Mouse (Mus musculus): Measurements from ENCODE around the gene Ap1g1. TPM values are rescaled to one million over a fixed set of nuclear protein-coding genes. Genes with fewer than 3 reads are reported as not detected.
"Not testable (repeated sequence)": the region's sequence is repeated elsewhere in the genome, so short reads cannot be mapped to it uniquely, and the experiment has no call there.

Ap1g1 gene
- polyA plus RNA-seq, 1 experiment from 2014 or later = 34.9 TPM

- DNase-seq (ENCODE audit: low spot score) (no peak), ATAC-seq (ENCODE audit: insufficient number of reproducible peaks, low FRiP score, low TSS enrichment, low read depth) (no peak)
- 0 out of 2 replicates have a peak, but pooled peaks cover 3% of the 10 kb centered on the region for H3K4me1 ChIP-seq (ENCODE audit: control insufficient read depth, insufficient read depth, low read length)
- H3K36me3 ChIP-seq (ENCODE audit: control insufficient read depth, insufficient read depth, low read length) = peaks cover 5% of the 10 kb centered on the region
- no peaks in the 10 kb centered on the region for H3K27me3 ChIP-seq (ENCODE audit: control insufficient read depth, insufficient read depth, low read length)
- no peak overlapping the region for H3K27ac ChIP-seq (replicated peaks; ENCODE audit: low read depth, low read length)
- H3K4me2 ChIP-seq (ENCODE audit: low read depth, severe bottlenecking) = no peak overlapping the region
- WGBS = 79% methylated on average over 2 of the region's 2 CpGs
- no peak overlapping the region for H3K9ac ChIP-seq (ENCODE audit: low read length)
- H3K9me3 ChIP-seq (ENCODE audit: control insufficient read depth, low read length) = no peaks in the 10 kb centered on the region
- no peak overlapping the region for H3K4me3 ChIP-seq (ENCODE audit: low read depth, low read length)
Observed at GRCm38 (mm10) chr8:109863398-109863797, 85.0 kb downstream of the Ap1g1 start.

GRCm38 (mm10) chr8:109864798-109865197 lies 86.4 kb downstream of the Ap1g1 start:
- ATAC-seq (ENCODE audit: insufficient number of reproducible peaks, low FRiP score, low TSS enrichment, low read depth) = no peak
- H3K27ac ChIP-seq (replicated peaks; ENCODE audit: low read depth, low read length) = no peak overlapping the region
- no peak overlapping the region for H3K4me2 ChIP-seq (ENCODE audit: low read depth, severe bottlenecking)
- no peak for DNase-seq (ENCODE audit: low spot score)
- no peak overlapping the region for H3K4me3 ChIP-seq (ENCODE audit: low read depth, low read length)
- H3K36me3 ChIP-seq (ENCODE audit: control insufficient read depth, insufficient read depth, low read length) = peaks cover 5% of the 10 kb centered on the region
- H3K9me3 ChIP-seq (ENCODE audit: control insufficient read depth, low read length) = no peaks in the 10 kb centered on the region
- 0 out of 2 replicates have a peak, but pooled peaks cover 3% of the 10 kb centered on the region for H3K4me1 ChIP-seq (ENCODE audit: control insufficient read depth, insufficient read depth, low read length)
- no peaks in the 10 kb centered on the region for H3K27me3 ChIP-seq (ENCODE audit: control insufficient read depth, insufficient read depth, low read length)
- WGBS = 94% methylated on average over 2 of the region's 2 CpGs
- no peak overlapping the region for H3K9ac ChIP-seq (ENCODE audit: low read length)

GRCm38 (mm10) chr8:109865536-109865935 lies 87.2 kb downstream of the Ap1g1 start:
- Histone ChIP-seq H3K4me1 (ENCODE audit: control insufficient read depth, insufficient read depth, low read length) (0 out of 2 replicates have a peak, but pooled peaks cover 3% of the 10 kb centered on the region), H3K9me3 (ENCODE audit: control insufficient read depth, low read length) (no peaks in the 10 kb centered on the region), H3K36me3 (ENCODE audit: control insufficient read depth, insufficient read depth, low read length) (no peaks in the 10 kb centered on the region; the same call in 1 of the 2 replicates), H3K4me3 (ENCODE audit: low read depth, low read length) (no peak overlapping the region), H3K27ac (replicated peaks; ENCODE audit: low read depth, low read length) (no peak overlapping the region), H3K9ac (ENCODE audit: low read length) (no peak overlapping the region), H3K4me2 (ENCODE audit: low read depth, severe bottlenecking) (no peak overlapping the region), H3K27me3 (ENCODE audit: control insufficient read depth, insufficient read depth, low read length) (no peaks in the 10 kb centered on the region)
- WGBS = 90% methylated on average over 4 of the region's 4 CpGs
- ATAC-seq (ENCODE audit: insufficient number of reproducible peaks, low FRiP score, low TSS enrichment, low read depth) (no peak), DNase-seq (ENCODE audit: low spot score) (no peak)

- ATAC-seq (ENCODE audit: insufficient number of reproducible peaks, low FRiP score, low TSS enrichment, low read depth) (no peak), DNase-seq (ENCODE audit: low spot score) (no peak)
- Histone ChIP-seq H3K4me1 (ENCODE audit: control insufficient read depth, insufficient read depth, low read length) (0 out of 2 replicates have a peak, but pooled peaks cover 3% of the 10 kb centered on the region), H3K36me3 (ENCODE audit: control insufficient read depth, insufficient read depth, low read length) (no peaks in the 10 kb centered on the region), H3K4me2 (ENCODE audit: low read depth, severe bottlenecking) (no peak overlapping the region), H3K9me3 (ENCODE audit: control insufficient read depth, low read length) (no peaks in the 10 kb centered on the region), H3K27ac (replicated peaks; ENCODE audit: low read depth, low read length) (no peak overlapping the region), H3K9ac (ENCODE audit: low read length) (no peak overlapping the region), H3K27me3 (ENCODE audit: control insufficient read depth, insufficient read depth, low read length) (no peaks in the 10 kb centered on the region), H3K4me3 (ENCODE audit: low read depth, low read length) (no peak overlapping the region)
- WGBS = 89% methylated on average over 5 of the region's 5 CpGs
Observed at GRCm38 (mm10) chr8:109866690-109867089, 88.3 kb downstream of the Ap1g1 start.

- peak within 1 kb of the TSS; percentile 69 for H3K4me2 ChIP-seq (ENCODE audit: low read depth, severe bottlenecking)
- ATAC-seq (ENCODE audit: insufficient number of reproducible peaks, low FRiP score, low TSS enrichment, low read depth) = peak; percentile 98
- WGBS = under 1% methylated on average over 36 of the region's 42 CpGs
- H3K27ac ChIP-seq (replicated peaks; ENCODE audit: low read depth, low read length) = peak within 1 kb of the TSS; percentile 85
- H3K9me3 ChIP-seq (ENCODE audit: control insufficient read depth, low read length) = no peaks in the 10 kb centered on the region
- 0 out of 2 replicates have a peak, but pooled peaks cover 3% of the 10 kb centered on the region for H3K4me1 ChIP-seq (ENCODE audit: control insufficient read depth, insufficient read depth, low read length)
- peak; percentile 97 for DNase-seq (ENCODE audit: low spot score)
- no peaks in the 10 kb centered on the region for H3K36me3 ChIP-seq (ENCODE audit: control insufficient read depth, insufficient read depth, low read length)
- H3K4me3 ChIP-seq (ENCODE audit: low read depth, low read length) = peak within 1 kb of the TSS; percentile 83
- peak within 1 kb of the TSS; percentile 96 for H3K9ac ChIP-seq (ENCODE audit: low read length)
- no peaks in the 10 kb centered on the region for H3K27me3 ChIP-seq (ENCODE audit: control insufficient read depth, insufficient read depth, low read length)
Observed at GRCm38 (mm10) chr8:109868003-109868679, 89.8 kb downstream of the Ap1g1 start, which contains the start of gene Phlpp2. TSS of gene Phlpp2 (plus strand) at chr8:109868542.

- H3K36me3 ChIP-seq (ENCODE audit: control insufficient read depth, insufficient read depth, low read length) = no peaks in the 10 kb centered on the region
- peak overlapping the region; percentile 83 for H3K4me3 ChIP-seq (ENCODE audit: low read depth, low read length)
- WGBS = under 1% methylated on average over 62 of the region's 78 CpGs
- H3K4me2 ChIP-seq (ENCODE audit: low read depth, severe bottlenecking) = peak overlapping the region; percentile 69
- peak; percentile 72 for DNase-seq (ENCODE audit: low spot score)
- peak overlapping the region; percentile 85 for H3K27ac ChIP-seq (replicated peaks; ENCODE audit: low read depth, low read length)
- H3K4me1 ChIP-seq (ENCODE audit: control insufficient read depth, insufficient read depth, low read length) = 0 out of 2 replicates have a peak, but pooled peaks cover 3% of the 10 kb centered on the region
- H3K9ac ChIP-seq (ENCODE audit: low read length) = peak overlapping the region; percentile 96
- ATAC-seq (ENCODE audit: insufficient number of reproducible peaks, low FRiP score, low TSS enrichment, low read depth) = peak; percentile 85
- no peaks in the 10 kb centered on the region for H3K27me3 ChIP-seq (ENCODE audit: control insufficient read depth, insufficient read depth, low read length)
- no peaks in the 10 kb centered on the region for H3K9me3 ChIP-seq (ENCODE audit: control insufficient read depth, low read length)
Observed at GRCm38 (mm10) chr8:109868680-109869361, 90.5 kb downstream of the Ap1g1 start.

GRCm38 (mm10) chr8:109871056-109871455 lies 92.7 kb downstream of the Ap1g1 start:
- H3K4me1 ChIP-seq (ENCODE audit: control insufficient read depth, insufficient read depth, low read length) = 0 out of 2 replicates have a peak, but pooled peaks cover 3% of the 10 kb centered on the region
- H3K9me3 ChIP-seq (ENCODE audit: control insufficient read depth, low read length) = no peaks in the 10 kb centered on the region
- H3K36me3 ChIP-seq (ENCODE audit: control insufficient read depth, insufficient read depth, low read length) = no peaks in the 10 kb centered on the region
- H3K27ac ChIP-seq (replicated peaks; ENCODE audit: low read depth, low read length) = no peak overlapping the region
- no peak for ATAC-seq (ENCODE audit: insufficient number of reproducible peaks, low FRiP score, low TSS enrichment, low read depth)
- H3K9ac ChIP-seq (ENCODE audit: low read length) = no peak overlapping the region
- H3K4me3 ChIP-seq (ENCODE audit: low read depth, low read length) = no peak overlapping the region
- H3K27me3 ChIP-seq (ENCODE audit: control insufficient read depth, insufficient read depth, low read length) = no peaks in the 10 kb centered on the region
- 92% methylated on average over 1 of the region's 1 CpGs for WGBS
- DNase-seq (ENCODE audit: low spot score) = no peak
- H3K4me2 ChIP-seq (ENCODE audit: low read depth, severe bottlenecking) = no peak overlapping the region

- H3K9me3 ChIP-seq (ENCODE audit: control insufficient read depth, low read length); ATAC-seq (ENCODE audit: insufficient number of reproducible peaks, low FRiP score, low TSS enrichment, low read depth); H3K27ac ChIP-seq (replicated peaks; ENCODE audit: low read depth, low read length); H3K4me1 ChIP-seq (ENCODE audit: control insufficient read depth, insufficient read depth, low read length); H3K27me3 ChIP-seq (ENCODE audit: control insufficient read depth, insufficient read depth, low read length); H3K9ac ChIP-seq (ENCODE audit: low read length); H3K4me2 ChIP-seq (ENCODE audit: low read depth, severe bottlenecking); H3K4me3 ChIP-seq (ENCODE audit: low read depth, low read length); H3K36me3 ChIP-seq (ENCODE audit: control insufficient read depth, insufficient read depth, low read length); DNase-seq (ENCODE audit: low spot score): not testable (repeated sequence)
- WGBS = 91% methylated on average over 3 of the region's 3 CpGs
Observed at GRCm38 (mm10) chr8:109873800-109874199, 95.4 kb downstream of the Ap1g1 start.
